Mouse (Mus musculus): Measurements from ENCODE around the gene Tnni3. TPM values are rescaled to one million over a fixed set of nuclear protein-coding genes. Genes with fewer than 3 reads are reported as not detected.

Gene Tnni3
- total RNA-seq, 2 experiments from 2014 or later, result 6,124 to 6,345 TPM

DNA sequence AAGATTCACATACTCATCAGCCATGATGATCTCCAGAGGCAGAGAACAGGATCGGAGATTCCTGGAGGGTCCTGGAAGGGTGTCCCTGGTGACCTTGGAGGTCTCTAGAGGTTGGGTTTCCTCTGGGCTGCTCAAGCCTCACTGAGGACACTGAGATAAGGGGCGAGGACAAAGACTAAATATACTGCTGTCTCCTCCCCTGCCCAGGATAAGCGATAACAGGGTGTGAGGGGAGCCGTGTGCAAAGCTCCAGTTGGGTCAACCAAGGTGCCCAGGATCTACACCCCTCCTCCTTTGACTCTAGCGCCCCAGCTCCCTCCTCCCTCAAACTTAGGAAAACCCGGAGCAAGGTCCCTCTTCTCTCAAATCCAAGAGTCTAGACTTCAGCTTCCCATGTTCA lies 1.7 kb downstream of the Tnni3 start:
- intact Hi-C loops (cut with DNase I), result loop anchor here (10.0 kb wide), 1 partner anchor 227 kb away; no protein-coding TSS in a partner anchor
- peak; percentile 80 to 81 for DNase-seq

DNA sequence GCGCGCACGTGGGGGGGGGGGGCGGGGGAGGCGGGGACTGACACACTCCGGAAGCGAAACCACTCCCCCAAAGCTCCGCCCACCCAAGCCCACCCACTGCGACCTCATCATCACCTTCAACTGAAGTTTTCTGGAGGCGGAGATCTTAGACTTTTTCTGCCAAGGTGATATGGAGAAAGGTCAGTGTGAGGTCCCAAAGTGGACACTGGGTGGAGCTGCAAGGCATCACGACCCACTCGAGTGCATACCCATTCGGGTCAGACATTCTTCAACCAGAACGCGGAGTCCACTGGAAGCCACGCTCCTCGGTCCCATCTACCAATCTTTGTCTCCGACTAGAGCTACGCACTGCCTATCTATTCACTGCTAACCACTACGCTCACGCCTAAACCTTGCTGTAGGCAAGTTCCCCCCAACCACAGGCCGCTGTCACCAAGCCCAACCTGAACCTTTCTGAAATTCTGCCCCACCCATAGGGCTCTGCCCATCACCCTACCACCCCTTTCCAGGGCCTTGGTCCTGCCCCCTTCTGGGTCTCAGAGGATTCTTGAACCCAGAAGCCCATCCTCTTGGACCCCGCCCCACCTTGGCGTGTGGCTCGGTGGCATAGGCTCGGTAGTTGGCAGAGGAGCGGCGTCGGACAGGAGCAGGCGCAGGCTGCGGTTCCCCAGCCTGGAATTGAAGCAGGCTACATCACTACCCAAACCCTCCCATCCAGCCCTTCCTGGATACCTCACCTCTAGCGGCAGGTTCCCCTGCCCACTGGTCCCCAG lies 2.6 kb downstream of the Tnni3 start:
- intact Hi-C loops (cut with DNase I), result loop anchor here (10.0 kb wide), 1 partner anchor 227 kb away; no protein-coding TSS in a partner anchor
- DNase-seq, result peak; percentile 76 to 77

DNA sequence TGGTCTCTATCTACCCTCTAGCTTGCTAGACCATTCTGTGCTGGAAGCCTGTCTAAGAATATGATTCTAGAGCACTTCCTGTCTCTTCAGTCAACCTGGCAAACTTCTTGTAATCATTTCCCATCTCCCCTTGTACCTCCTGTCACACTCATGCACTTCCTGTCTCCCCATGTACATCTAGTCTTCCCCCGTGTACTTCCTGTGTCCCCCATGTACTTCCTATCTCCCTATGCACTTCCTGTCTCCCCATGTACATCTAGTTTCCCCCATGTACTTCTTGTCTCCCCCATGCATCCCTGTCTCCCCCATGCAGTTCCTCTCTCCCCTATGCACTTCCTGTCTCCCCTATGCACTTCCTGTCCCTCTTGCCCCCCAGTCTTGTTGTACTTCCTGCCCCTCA lies 5.5 kb downstream of the Tnni3 start:
- DNase-seq, result no peak
- intact Hi-C loops (cut with DNase I), result no loop called here

DNA sequence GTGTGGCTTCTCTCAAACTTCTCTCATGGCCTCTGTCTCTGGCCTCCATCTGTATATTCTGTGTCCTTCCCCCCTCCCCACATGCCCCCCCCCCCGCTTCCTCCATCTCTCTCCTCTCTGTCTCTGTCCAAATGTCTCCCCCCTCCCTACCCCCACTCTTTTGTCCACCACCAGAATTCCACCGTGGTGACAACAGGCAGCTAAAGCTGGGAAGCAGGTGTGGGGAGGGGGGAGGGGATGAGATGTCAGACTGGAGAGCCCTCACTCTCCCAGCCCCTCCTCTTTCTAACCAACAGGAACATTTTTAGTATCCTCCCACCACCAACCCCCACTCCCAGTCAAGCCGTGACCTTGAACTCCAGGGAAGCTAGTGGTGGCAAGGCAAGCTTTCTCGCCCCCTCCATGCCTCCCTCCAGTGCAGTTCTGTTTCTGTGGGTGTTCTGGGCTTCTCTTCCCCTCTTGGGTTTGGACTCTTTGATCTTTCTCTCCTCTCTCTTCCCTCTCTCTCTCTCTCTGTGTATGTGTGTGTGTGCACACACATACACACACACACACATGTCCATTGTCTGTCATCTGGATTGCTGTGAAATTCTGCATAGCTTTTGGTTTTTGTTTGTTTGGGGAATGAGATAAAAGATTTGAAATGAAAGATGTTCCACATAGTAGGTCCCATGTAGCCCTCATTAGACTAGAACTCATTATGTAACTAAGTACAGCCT lies 7.5 kb downstream of the Tnni3 start, which contains the start of gene Tnnt1:
Gene Tnnt1 (minus strand): TSS at position 51 of the 719 bp plus-strand sequence.
- peak; percentile 76 to 77 for DNase-seq
- intact Hi-C loops (cut with DNase I), result no loop called here

DNA sequence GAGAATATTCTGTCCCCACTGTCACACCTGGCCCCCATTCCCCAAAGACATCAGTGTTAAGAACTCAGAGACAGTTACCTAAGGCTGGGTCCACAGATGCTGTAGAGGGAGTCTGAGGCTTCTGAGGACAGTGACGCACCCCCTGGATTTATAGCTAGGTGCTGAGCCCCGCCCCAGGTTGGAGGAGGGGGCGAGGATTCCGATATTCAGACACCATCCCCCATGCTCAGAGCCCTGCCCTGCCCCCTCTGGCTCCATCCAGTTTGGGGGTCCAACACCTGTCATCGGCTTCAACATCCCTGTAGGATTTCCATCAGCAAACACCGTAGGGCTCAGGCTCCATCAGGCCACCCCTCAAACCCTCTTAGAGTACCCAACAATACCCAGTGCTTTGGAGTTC lies 8.2 kb downstream of the Tnni3 start:
- peak; percentile 47 to 57 for DNase-seq
- intact Hi-C loops (cut with DNase I), result no loop called here

DNA sequence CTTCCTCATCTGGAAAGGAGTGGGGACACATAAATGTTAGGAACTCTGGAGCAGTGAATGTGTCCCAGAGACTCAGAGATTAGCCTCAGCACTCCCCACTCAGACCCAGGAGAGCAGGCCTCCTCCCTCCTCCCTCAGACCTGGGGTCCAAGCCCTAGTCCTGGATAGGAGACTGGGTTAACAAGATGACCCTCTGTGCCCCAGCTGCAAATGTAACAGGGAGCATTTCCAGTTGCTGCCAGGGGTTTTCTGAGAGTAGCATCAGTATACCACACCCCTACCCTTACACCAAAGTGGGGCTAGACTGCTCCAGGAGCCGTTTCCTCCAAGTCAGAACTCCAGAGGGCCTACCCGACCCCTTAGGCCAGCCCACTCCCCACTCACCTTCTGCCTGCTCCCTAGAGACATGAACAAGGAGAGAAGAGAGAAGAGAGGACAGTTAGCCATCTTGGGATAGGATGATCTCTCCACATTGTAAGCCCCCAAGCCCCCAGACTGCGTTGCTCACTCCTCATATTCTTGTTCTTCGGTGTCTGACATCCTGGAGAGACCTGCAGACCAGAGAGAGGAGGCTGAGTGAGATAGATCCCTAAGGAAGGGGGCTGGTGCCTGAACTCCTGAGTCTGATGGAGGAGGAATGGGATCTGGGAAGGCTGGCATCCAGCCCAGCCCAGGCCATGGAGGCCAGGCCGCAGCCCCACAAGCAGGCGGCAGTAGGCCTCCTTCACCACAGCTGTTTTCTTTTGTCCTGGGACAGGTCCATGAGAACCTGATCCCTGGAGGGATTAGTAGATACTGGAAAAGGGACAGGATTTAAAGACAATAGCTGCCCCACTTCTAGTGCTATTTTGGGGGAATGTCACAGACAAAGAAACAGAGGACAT lies 10.0 kb downstream of the Tnni3 start:
- peak; percentile 60 to 70 for DNase-seq
- intact Hi-C loops (cut with DNase I), result loop anchor here (5.0 kb wide), 1 partner anchor 377 kb away; the partner anchor contains the start of gene Leng8

DNA sequence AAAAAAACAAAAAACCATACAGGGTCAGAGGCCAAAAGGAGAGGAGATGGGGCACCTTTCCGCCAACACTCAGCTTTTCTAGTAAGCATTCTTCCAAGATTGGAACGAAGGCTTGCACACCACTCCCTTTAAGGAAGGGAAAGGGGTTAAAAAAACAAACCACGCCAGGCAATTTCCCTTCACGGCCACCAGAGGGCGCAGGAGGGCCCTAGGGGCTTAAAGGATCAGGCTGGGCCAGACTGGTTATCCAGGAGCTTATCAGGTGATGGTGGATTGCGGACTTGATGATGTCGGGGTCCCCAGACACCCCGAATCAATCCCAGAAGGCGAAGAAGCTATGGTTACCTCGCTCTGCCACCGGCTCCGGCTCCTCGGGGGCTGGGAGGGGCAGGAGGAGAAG lies 10.8 kb downstream of the Tnni3 start:
- intact Hi-C loops (cut with DNase I), result loop anchor here (5.0 kb wide), 1 partner anchor 376 kb away; the partner anchor contains the start of gene Leng8

DNA sequence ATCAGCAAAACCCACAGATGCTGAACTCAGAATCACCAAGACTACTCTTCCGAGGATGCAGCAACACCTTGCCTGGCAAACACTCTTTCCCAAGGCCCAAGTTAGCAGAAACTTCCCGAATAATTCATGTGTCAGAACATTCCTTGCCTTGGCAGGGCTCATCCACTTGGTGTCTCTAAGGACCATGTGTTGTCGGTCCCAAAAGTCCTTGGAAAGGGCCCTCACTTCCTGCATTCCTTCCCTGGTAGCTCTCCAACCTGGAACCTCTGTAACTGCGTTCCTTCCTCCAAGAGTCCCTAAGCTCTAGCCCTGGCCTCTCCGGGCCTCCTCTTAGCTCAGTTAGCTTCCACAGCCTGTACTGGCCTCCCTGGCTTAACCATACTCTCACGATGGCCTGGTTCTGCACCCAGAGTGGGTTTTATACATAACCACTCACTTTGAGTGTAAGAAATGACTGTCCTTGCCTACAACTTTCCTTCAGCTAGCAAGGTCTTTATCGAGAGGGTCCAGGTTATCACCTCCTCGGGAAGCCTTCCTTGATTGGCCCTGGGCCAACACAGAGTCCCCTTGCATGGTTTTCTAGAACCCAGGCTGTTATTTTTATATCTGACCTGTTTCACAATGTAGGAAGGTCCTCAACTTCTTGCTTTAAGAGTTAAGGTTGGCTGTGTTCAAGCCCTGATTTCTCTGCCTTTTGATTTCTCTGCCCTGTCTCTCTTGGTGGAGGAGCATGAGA lies 12.4 kb downstream of the Tnni3 start:
- intact Hi-C loops (cut with DNase I), result loop anchor here (5.0 kb wide), 1 partner anchor 374 kb away; the partner anchor contains the start of gene Leng8
- DNase-seq, result peak; percentile 63 to 65

More for the DNA sequence above, 10.8 kb downstream of the Tnni3 start:
- peak; percentile 63 to 74 for DNase-seq

DNA sequence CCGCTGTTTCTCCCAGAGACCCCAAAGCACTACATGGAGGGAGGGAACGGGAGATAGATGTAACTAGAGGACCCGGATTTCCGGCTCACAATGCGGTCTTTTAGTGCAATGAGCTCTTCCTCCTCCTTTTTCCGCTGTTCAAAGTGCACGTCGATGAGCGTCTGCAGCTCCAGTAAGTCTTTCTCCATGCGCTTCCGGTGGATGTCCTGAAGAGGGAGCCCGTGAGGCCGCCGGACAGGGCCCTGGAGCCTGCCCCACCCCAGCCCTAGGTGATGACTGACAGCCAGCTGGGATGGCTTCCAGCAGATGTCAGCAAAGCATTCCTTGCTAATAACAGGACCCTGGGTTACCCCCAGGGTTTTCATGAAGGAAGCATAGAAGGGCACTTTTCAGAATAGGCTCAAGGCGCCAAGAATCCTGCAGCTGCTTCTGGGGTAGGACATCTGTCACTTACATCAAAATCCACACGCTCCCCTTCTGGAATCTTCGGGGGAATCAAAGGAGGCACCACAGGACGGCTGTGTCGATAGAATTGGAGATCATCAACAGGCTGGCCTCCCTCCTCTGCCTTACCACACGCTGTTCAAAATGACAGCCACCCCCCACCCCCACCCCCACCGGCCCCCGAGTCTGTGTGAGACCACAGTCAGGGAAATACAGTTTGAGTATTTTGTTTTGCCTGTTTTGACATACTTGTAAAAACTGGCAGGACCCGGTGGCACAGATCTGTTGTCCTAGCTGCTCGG lies 14.0 kb downstream of the Tnni3 start:
- intact Hi-C loops (cut with DNase I), result loop anchor here (5.0 kb wide), 1 partner anchor 373 kb away; the partner anchor contains the start of gene Leng8
- peak; percentile 93 to 95 for DNase-seq

DNA sequence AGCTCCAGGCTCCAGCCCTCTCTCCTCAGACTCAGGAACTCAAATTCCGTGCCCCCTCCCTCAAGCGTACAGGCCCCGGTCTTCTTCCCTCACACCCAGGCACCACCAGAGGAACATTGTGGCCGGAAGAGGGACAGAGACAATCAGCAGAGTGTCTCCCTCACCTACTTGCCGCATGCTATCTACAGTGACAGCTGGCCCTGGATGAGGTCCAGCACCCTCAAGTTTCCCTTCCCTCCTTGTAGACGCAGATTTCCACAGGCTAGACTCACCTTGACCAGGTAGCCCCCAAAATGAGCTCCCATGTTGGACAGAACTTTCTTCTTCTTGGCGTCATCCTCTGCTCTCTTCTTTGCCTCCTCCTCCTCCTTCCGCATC lies 15.3 kb downstream of the Tnni3 start:
- no peak for DNase-seq
- intact Hi-C loops (cut with DNase I), result no loop called here

DNA sequence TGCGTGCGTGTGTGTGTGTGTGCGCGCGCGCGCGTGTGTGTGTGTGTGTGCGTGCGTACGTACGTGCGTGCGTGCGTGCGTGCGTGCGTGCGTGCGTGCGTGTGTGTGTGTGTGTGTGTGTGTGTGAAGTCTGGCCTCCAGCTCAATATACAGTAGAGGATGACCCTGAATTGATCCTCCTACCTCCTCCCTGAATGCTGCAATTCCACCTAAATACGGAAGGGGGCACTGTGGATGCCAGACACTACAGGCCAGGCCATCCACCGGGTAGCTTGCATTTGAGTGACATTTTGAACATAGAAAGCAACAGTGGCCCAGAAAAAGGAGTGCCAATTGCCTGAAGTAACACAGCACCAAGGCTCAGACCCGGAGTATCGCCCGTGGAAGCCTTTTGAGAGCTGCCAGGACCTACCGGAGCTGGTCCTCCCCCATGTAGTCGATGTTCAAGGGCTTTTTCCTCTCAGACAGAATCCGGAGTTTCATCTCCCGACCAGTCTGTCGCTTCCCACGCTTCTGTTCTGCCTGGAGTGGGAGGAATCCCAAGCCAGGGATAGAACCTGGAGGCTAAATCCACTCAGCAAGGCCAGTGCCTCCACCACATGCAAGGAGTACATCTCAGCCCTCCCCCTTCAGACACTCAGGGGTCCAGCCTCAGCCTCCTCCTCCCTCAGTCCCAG lies 15.8 kb downstream of the Tnni3 start:
- no peak for DNase-seq
- intact Hi-C loops (cut with DNase I), result no loop called here

DNA sequence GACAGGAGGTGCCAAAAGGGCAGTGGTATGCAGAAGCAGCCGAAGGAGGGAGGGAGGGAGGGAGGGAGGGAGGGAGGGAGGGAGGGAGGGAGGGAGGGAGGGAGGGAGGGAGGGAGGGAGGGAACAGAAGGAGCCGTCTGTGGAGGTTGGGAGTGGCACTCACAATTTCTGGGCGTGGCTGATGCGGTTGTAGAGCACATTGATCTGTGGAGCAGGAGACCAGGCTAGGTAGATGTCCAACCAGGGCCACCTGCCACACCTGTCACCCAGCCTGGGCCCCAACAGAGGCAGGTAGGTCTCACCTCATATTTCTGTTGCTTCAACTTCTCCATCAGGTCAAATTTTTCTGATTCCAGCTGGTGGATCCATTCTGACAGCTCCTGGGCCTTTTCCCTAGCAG lies 16.8 kb downstream of the Tnni3 start:
- DNase-seq, result no peak
- intact Hi-C loops (cut with DNase I), result no loop called here

DNA sequence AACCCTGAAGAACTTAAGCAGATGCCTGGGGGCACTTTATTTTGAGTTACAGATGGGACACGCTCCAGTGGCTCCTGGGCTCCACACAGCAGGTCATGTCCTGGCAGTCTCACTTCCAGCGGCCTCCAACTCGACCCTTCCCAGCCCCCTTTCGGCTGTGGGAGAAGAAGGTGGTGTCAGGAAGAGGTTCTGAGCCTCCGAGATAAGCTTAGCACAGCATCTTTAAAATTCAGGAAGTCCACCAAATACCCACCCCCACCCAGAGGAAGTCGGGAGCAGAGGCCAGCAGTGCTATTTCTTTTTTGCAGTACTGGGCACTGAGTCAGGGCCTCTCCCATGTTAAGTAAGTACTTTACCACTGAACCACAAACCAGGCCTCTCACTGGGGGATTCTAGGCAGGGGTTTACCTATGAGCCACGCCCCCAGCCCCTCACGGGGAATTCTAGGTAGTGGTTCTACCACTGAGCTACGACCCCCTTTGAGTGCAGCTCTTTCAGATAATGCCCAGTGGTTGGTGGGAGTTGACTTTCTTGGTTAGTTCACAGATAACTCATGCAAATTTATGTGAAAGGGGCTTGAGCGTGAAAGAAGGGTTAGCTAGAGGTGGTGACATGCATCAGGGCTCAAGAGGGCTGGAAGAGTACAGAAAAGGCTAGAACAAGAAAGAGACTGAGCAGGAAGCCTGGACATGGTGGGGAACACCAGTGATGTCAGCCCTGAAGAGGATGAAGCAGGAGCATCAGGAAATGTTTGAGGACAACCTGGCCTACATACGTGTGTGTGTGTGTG lies 19.2 kb downstream of the Tnni3 start:
- intact Hi-C loops (cut with DNase I), result no loop called here

DNA sequence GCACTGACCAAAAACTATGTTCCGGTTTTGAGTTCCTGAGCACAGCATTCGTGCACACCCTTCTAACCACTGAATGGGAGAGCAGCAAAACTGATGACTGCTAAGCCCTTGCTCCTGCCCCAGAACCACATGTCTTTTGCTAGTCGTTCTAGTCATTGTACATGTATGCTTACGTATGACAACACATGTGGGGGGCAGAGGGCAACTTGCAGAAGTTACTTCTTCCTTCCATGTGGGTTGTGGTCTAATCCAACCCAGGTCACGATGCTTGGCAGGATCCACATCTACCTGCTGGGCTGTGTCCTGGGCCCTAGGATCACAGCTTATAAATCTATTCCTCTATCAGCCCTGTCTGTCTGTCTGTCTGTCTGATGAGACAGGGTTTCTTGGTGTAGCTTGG lies 20.2 kb downstream of the Tnni3 start:
- no peak for DNase-seq
- intact Hi-C loops (cut with DNase I), result no loop called here

More for the DNA sequence above, 19.2 kb downstream of the Tnni3 start:
- no peak for DNase-seq

DNA sequence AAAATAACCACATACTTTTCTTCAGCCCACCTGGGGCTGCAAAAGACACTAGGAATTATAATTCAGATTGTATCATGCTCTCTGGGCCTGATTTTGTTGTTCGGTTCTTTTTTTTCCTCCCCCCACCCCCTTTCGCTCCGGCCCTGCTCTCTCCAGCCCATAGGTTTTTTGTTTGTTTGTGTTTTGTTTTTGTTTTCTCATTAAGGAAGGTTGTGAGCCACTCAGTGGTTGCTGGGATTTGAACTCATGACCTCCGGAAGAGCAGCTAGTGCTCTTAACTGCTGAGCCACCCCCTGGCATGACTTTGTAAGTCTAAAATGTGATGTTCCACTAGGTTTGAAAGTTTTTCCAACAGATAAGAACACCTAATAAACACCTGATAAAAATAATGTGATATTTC lies 20.9 kb downstream of the Tnni3 start:
- no peak for DNase-seq
- intact Hi-C loops (cut with DNase I), result no loop called here

DNA sequence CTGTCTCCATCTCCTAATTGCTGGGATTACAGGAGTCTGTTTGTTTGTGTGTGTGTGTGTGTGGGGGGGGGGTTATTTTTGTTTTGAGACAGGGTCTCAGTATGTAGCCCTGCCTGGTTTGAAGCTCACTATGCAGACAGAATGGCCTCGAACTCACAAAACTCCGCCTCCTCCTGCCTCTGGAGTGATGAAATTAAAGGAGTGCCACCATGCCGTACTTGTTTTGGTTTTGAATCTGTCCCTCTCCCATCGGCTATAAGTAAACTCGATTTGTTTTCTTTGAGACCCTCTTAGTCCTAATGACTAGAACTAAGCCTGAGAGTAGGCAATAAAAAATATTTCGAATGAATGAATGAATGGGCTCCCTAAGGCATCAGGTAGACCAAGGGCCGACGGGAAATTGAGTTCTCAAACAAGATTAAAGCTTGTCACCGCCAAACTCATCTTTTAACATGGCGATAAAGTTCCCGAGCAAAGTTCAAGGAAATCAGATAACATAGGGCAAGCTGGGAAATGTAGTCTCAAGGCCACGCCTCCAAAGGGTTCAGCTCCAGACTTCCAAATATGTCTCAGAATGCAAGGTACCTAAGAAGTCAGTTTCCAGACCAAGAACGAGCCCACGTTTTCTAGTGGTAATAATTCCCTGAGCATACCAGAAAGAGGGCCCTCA lies 21.5 kb downstream of the Tnni3 start:
- intact Hi-C loops (cut with DNase I), result no loop called here

More for the DNA sequence above, 21.5 kb downstream of the Tnni3 start:
- DNase-seq, result no peak

Data from heart, postnatal 10 days (tissue).